ENCODE assay signal across 24 mouse cellular contexts in genomic region chr9:42995298-42995697, GRCm38 (mm10). TPM values are rescaled to one million over a fixed set of nuclear protein-coding genes. Genes with fewer than 3 reads are reported as not detected.
DNase-seq lines count a peak whose midpoint lies in the region; ATAC-seq lines count a peak whose summit lies in the region.
"Had no signal": no experiment of that assay in that cellular context is flagged by ENCODE, and none has a peak within 500 bp of the region (broad histone marks: within the 10 kb centered on the region; RNA-seq: fewer than 3 reads in every experiment).

No protein-coding gene starts in this region.

- peak overlapping the region; percentile 17; the same call in 1 of the 2 replicates for H3K9ac ChIP-seq in liver, embryonic 12.5 days
- no peak overlapping the region for H3K9ac ChIP-seq in liver, embryonic 11.5 days (ENCODE audit: low read depth, low read length)
- H3K9ac ChIP-seq: embryonic facial prominence, embryonic 12.5 days; hindbrain, embryonic 15.5 days; limb, embryonic 12.5 days; midbrain, embryonic 15.5 days had no signal

- peaks cover 11% of the 10 kb centered on the region; the same call in 1 of the 2 replicates for H3K4me1 ChIP-seq in liver, embryonic 12.5 days
- H3K4me1 ChIP-seq in liver, embryonic 11.5 days (replicated peaks; ENCODE audit: control insufficient read depth, insufficient read depth, low read length): no peaks in the 10 kb centered on the region; the same call in 1 of the 2 replicates
- H3K4me1 ChIP-seq: embryonic facial prominence, embryonic 12.5 days; hindbrain, embryonic 15.5 days; limb, embryonic 12.5 days; midbrain, embryonic 15.5 days had no signal

- no peak for DNase-seq in liver, embryonic 11.5 days (ENCODE audit: low spot score)
- peak; percentile 30 for DNase-seq in CD4-positive, CD25-positive, alpha-beta regulatory T cell, adult 2 months (ENCODE audit: low read depth, low spot score)
- no peak for DNase-seq in right cerebral cortex, adult 2 months (ENCODE audit: low spot score in 2 of 2)
- no peak for DNase-seq in c-Kit-positive CD71-positive TER-119-positive erythroid progenitor cells, embryonic 14.5 days (ENCODE audit: low spot score)
- DNase-seq in retina, postnatal 1 day: no peak
- DNase-seq: B cell, adult 2 months; cerebellum, adult 9-11 months; gastrocnemius, postnatal 14 days; heart, adult 2 months; heart, postnatal 4 days; kidney, adult 11 months; lung, adult 18-20 months; lung, postnatal 36 days had no signal

- H3K36me3 ChIP-seq in liver, embryonic 12.5 days: peaks cover 75% of the 10 kb centered on the region
- peaks cover 16% of the 10 kb centered on the region for H3K36me3 ChIP-seq in liver, embryonic 11.5 days (ENCODE audit: control insufficient read depth, insufficient read depth, low read length)

- H3K27me3 ChIP-seq in liver, embryonic 12.5 days (replicated peaks): no peaks in the 10 kb centered on the region
- no peaks in the 10 kb centered on the region for H3K27me3 ChIP-seq in liver, embryonic 11.5 days (replicated peaks; ENCODE audit: control insufficient read depth, insufficient read depth, low read length)
- H3K27me3 ChIP-seq: embryonic facial prominence, embryonic 12.5 days; hindbrain, embryonic 15.5 days; limb, embryonic 12.5 days; midbrain, embryonic 15.5 days; Patski had no signal

- H3K4me3 ChIP-seq in liver, embryonic 12.5 days: no peak overlapping the region
- no peak overlapping the region for H3K4me3 ChIP-seq in liver, embryonic 11.5 days (ENCODE audit: low read depth, low read length)
- H3K4me3 ChIP-seq: embryonic facial prominence, embryonic 12.5 days; erythroblast, embryonic 14.5 days; heart, adult 2 months; hindbrain, embryonic 15.5 days; limb, embryonic 12.5 days; midbrain, embryonic 15.5 days had no signal

- H3K9me3 ChIP-seq in liver, embryonic 12.5 days (replicated peaks): no peaks in the 10 kb centered on the region
- no peaks in the 10 kb centered on the region for H3K9me3 ChIP-seq in liver, embryonic 11.5 days (ENCODE audit: control insufficient read depth, low read length)
- H3K9me3 ChIP-seq: embryonic facial prominence, embryonic 12.5 days; hindbrain, embryonic 15.5 days; limb, embryonic 12.5 days; midbrain, embryonic 15.5 days had no signal

- H3K27ac ChIP-seq in liver, embryonic 12.5 days: no peak overlapping the region
- H3K27ac ChIP-seq in liver, embryonic 11.5 days (ENCODE audit: low read depth, low read length): no peak overlapping the region
- H3K27ac ChIP-seq: embryonic facial prominence, embryonic 12.5 days; heart, adult 2 months; hindbrain, embryonic 15.5 days; kidney, postnatal 0 days; limb, embryonic 12.5 days; midbrain, embryonic 15.5 days had no signal

- 82% methylated on average over 11 of the region's 11 CpGs for WGBS in liver, embryonic 12.5 days (ENCODE audit: insufficient replicate concordance)
- WGBS in liver, embryonic 11.5 days: 86% methylated on average over 11 of the region's 11 CpGs

- no peak for ATAC-seq in liver, embryonic 12.5 days
- no peak for ATAC-seq in liver, embryonic 11.5 days (replicated peaks; ENCODE audit: low FRiP score)
- ATAC-seq in granulocyte monocyte progenitor cell, adult 5-6 weeks (replicated peaks; ENCODE audit: poor library complexity, severe bottlenecking): peak; percentile 50
- ATAC-seq in megakaryocyte-erythroid progenitor cell, adult 5-6 weeks (replicated peaks; ENCODE audit: low FRiP score, low TSS enrichment, poor library complexity, severe bottlenecking): peak; percentile 56; the same call in 1 of the 2 replicates
- ATAC-seq: forebrain, embryonic 14.5 days; midbrain, embryonic 15.5 days; Patski had no signal

- H3K4me2 ChIP-seq in liver, embryonic 12.5 days: no peak overlapping the region
- H3K4me2 ChIP-seq in liver, embryonic 11.5 days: no peak overlapping the region
- H3K4me2 ChIP-seq: embryonic facial prominence, embryonic 12.5 days; hindbrain, embryonic 15.5 days; limb, embryonic 12.5 days; midbrain, embryonic 15.5 days had no signal

RNA-seq across cellular contexts. Expression of gene Grik4, which starts 51.0 kb away (rescaled TPM):
- 2.2 and 2.4 TPM in 2 replicates for polyA plus RNA-seq in liver, embryonic 12.5 days (2016; fragmentation: Nextera tagmentation; extraction: Ambion mirVana)
- 2.2 and 2.8 TPM in 2 replicates for polyA plus RNA-seq in liver, embryonic 11.5 days (2014; fragmentation: Nextera tagmentation; extraction: Ambion mirVana)
- not detected in 2 replicates for total RNA-seq in granulocyte monocyte progenitor cell, adult 5-6 weeks (2014; fragmentation: Nextera tagmentation)
- 0.72 TPM in 1 of 2 replicates, not detected in the other for total RNA-seq in granulocyte monocyte progenitor cell, adult 5-6 weeks (2017)
- not detected in 2 replicates for total RNA-seq in megakaryocyte-erythroid progenitor cell, adult 5-6 weeks (2014; fragmentation: Nextera tagmentation)
- not detected in 2 replicates for total RNA-seq in megakaryocyte-erythroid progenitor cell, adult 5-6 weeks (2017)
- polyA plus RNA-seq: erythroblast, embryonic 14.5 days had no signal

Comparison
In these comparisons a context has a peak if more than half of its experiments do, and no peak if none do; other contexts are left out.
1. ATAC-seq: peak in granulocyte monocyte progenitor cell, adult 5-6 weeks (single experiment) and megakaryocyte-erythroid progenitor cell, adult 5-6 weeks (single experiment); none in liver, embryonic 12.5 days (single experiment) and liver, embryonic 11.5 days (single experiment).